Mouse (Mus musculus) hindbrain, embryonic 14.5 days (tissue): ENCODE data around the gene Actl10. TPM values are rescaled to one million over a fixed set of nuclear protein-coding genes. Genes with fewer than 3 reads are reported as not detected.

Experiments used
- ATAC-seq: fragments of 200-750 bp; cut with Nextera tagmentation; 2 replicates; pipeline ENCODE4 v1.8.0; 2017; ENCODE audit warnings: moderate number of reproducible peaks, mild to moderate bottlenecking, moderate TSS enrichment, moderate library complexity; ENCODE audit not compliant: low FRiP score
- DNase-seq: peaks from one replicate; pipeline ENCODE4 v3.0.0-alpha.2; 2015; ENCODE audit warnings: low spot score
- H3K27ac ChIP-seq: fragments of 300-500 bp; sonication (generic); 2 replicates; pipeline ENCODE4 v1.5.1; 2014; ENCODE audit warnings: mild to moderate bottlenecking, moderate library complexity
- H3K27me3 ChIP-seq: fragments of 300-500 bp; sonication (generic); 2 replicates; pipeline ENCODE4 v1.6.1; 2014; ENCODE audit warnings: mild to moderate bottlenecking, low read length, mixed read lengths; ENCODE audit not compliant: control insufficient read depth, insufficient read depth
- H3K36me3 ChIP-seq: fragments of 300-500 bp; sonication (generic); replicated peaks from 2 replicates; pipeline ENCODE4 v1.6.1; 2014; ENCODE audit not compliant: control insufficient read depth, insufficient read depth
- H3K4me1 ChIP-seq: fragments of 300-500 bp; sonication (generic); replicated peaks from 2 replicates; pipeline ENCODE4 v1.6.1; 2014; ENCODE audit warnings: antibody characterized with exemption, low read length, mixed read lengths; ENCODE audit not compliant: control insufficient read depth, insufficient read depth
- H3K4me2 ChIP-seq: fragments of 300-500 bp; sonication (generic); replicated peaks from 2 replicates; pipeline ENCODE4 v1.6.1; 2014; ENCODE audit warnings: mild to moderate bottlenecking, moderate library complexity
- H3K4me3 ChIP-seq: fragments of 300-500 bp; sonication (generic); replicated peaks from 2 replicates; pipeline ENCODE4 v1.5.1; 2014; ENCODE audit warnings: mild to moderate bottlenecking, low read length
- H3K9ac ChIP-seq: fragments of 300-500 bp; sonication (generic); 2 replicates; pipeline ENCODE4 v1.6.1; 2014
- H3K9me3 ChIP-seq: fragments of 300-500 bp; sonication (generic); 2 replicates; pipeline ENCODE4 v1.6.1; 2016; ENCODE audit warnings: low read length; ENCODE audit not compliant: control insufficient read depth
- WGBS: fragments of 180-500 bp; shearing (Covaris S2); extraction: QIAGEN DNeasy Blood & Tissue Kit; methylation state at CpG from one replicate; pipeline ENCODE4 v1.1.7; 2014; 5-methylcytosine and 5-hydroxymethylcytosine counted together
- polyA plus RNA-seq: library from polyadenylated mRNA; unstranded; fragments of >200 nt; fragmentation: Nextera tagmentation; extraction: Ambion mirVana; gene quantifications from 2 replicates; pipeline ENCODE4 v1.2.1, GENCODE M21; 2014

Actl10 gene
- 0.12 and 0.22 TPM in 2 replicates for polyA plus RNA-seq

GRCm38 (mm10) chr2:154551476-154551875 lies at the start of gene Actl10:
TSS of gene Actl10 (plus strand) at chr2:154551776.
- peak within 1 kb of the TSS; percentile 27 for H3K4me2 ChIP-seq
- H3K27ac ChIP-seq: no peak within 1 kb of the TSS
- WGBS: 87% methylated on average over 4 of the region's 4 CpGs
- ATAC-seq: no peak
- H3K9me3 ChIP-seq: no peaks in the 10 kb centered on the region
- 0 out of 2 replicates have a peak within 1 kb of the TSS, but pooled peaks have one; percentile 10 for H3K9ac ChIP-seq
- H3K27me3 ChIP-seq: 0 out of 2 replicates have a peak, but pooled peaks cover 9% of the 10 kb centered on the region
- no peaks in the 10 kb centered on the region for H3K36me3 ChIP-seq
- no peak within 1 kb of the TSS for H3K4me3 ChIP-seq
- DNase-seq: no peak
- H3K4me1 ChIP-seq: peaks cover 22% of the 10 kb centered on the region

DNA sequence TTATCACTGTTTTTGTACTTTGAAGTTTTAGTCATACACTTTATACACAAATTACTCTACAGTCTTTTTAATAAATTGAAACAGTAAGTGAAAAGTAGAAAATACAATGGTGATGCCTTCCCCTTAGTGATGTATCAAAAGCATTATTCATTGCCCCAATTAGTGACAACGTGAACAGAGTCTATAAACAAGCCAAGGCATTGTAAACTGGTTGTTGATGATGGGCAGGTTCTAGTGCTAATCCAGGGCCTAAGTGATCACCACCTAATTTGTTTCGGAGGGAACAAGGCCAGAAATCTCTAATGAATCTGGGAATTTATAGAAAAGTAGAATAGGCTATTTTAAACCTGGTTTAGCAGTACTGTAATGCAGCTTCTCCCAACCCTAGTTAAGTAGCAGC lies 44.5 kb upstream of the Actl10 start:
- no peaks in the 10 kb centered on the region for H3K9me3 ChIP-seq
- no peak overlapping the region for H3K27ac ChIP-seq
- H3K4me2 ChIP-seq: no peak overlapping the region
- no peak for DNase-seq
- no peaks in the 10 kb centered on the region for H3K27me3 ChIP-seq
- no peak overlapping the region for H3K9ac ChIP-seq
- H3K4me1 ChIP-seq: no peaks in the 10 kb centered on the region
- no peak for ATAC-seq
- peaks cover 55% of the 10 kb centered on the region for H3K36me3 ChIP-seq
- no peak overlapping the region for H3K4me3 ChIP-seq
- WGBS: 73% methylated on average over 2 of the region's 2 CpGs

DNA sequence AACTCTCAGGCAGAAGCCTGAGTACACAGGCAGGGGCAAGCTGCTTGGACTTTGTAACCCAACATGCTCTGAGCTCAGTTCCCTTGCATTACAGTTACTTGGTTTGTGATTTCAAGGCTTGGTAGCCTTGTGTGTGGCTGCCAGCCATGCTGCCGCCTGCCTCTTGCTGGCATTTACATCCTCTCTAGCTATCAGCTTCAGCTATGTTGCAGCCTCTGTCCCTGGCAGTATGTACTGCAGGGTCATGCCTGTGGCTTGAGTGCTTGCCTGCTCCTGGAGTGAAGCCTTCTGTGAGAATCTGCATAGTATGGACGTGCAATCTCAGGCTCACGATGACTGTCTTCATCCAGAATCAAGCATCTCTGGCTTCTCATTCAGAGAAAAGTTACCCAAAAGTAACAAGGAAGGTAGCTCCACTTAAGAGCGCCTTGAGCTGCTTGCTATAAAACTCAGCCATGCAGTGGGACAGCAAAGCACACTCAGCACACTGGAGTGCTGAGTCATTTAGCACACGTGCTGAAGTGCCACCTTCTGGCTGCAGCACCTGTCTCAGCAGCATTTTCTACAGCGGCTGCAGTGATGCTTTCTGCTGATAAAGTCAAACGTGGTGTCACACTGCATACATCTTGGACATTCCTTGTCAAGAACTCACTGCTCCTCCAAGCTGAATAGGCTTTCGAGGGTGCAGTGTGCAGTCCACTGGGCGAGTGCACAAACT lies 43.9 kb upstream of the Actl10 start:
- H3K4me2 ChIP-seq: no peak overlapping the region
- no peaks in the 10 kb centered on the region for H3K27me3 ChIP-seq
- no peak overlapping the region for H3K27ac ChIP-seq
- H3K9ac ChIP-seq: no peak overlapping the region
- 79% methylated on average over 9 of the region's 9 CpGs for WGBS
- H3K9me3 ChIP-seq: no peaks in the 10 kb centered on the region
- DNase-seq (no peak), ATAC-seq (no peak)
- H3K36me3 ChIP-seq: peaks cover 61% of the 10 kb centered on the region
- no peaks in the 10 kb centered on the region for H3K4me1 ChIP-seq
- H3K4me3 ChIP-seq: no peak overlapping the region

DNA sequence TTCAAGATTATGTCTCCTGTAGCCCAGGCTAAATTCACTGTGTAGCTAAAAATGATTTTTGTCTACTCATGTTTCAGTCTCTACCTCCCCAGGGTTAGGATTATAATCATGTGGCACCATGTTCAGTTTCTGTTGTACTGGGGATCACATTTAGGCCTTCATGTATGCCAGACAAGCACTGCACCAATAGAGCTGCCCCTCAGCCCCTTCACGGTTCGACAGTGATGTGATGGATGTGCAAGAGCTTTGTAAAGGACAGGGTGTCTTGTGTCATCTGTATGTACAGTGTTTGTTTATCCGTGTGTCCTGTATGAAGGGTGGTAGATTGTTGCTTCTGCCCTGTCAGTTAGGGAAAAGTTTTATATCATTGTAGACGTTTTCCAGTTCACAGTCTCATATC lies 43.1 kb upstream of the Actl10 start:
- H3K36me3 ChIP-seq: peaks cover 62% of the 10 kb centered on the region
- no peak overlapping the region for H3K4me3 ChIP-seq
- WGBS: 89% methylated on average over 4 of the region's 4 CpGs
- no peak overlapping the region for H3K9ac ChIP-seq
- ATAC-seq (no peak), DNase-seq (no peak)
- H3K27me3 ChIP-seq: no peaks in the 10 kb centered on the region
- no peak overlapping the region for H3K27ac ChIP-seq
- H3K9me3 ChIP-seq: no peaks in the 10 kb centered on the region
- no peak overlapping the region for H3K4me2 ChIP-seq
- no peaks in the 10 kb centered on the region for H3K4me1 ChIP-seq

DNA sequence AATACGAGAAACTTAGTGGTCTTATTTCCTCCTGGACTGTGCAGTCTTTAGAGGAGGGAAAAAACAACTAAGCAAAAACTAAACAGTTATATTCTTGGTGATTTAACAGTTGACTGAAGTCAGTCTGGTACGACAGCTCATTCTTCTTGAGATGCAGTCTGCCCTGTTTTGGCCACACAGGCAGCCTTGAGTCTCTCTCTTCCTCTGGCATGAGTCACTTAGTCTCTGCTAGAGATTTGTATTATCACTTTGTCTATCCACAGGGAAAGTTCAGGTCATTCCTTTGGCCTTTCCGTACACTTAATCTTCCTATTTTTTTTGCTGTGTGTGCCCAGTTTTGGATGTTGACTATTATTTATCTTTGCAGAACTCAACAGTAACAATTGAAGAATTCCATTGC lies 41.4 kb upstream of the Actl10 start:
- ATAC-seq: no peak
- WGBS: 97% methylated on average over 3 of the region's 3 CpGs
- H3K27me3 ChIP-seq: no peaks in the 10 kb centered on the region

DNA sequence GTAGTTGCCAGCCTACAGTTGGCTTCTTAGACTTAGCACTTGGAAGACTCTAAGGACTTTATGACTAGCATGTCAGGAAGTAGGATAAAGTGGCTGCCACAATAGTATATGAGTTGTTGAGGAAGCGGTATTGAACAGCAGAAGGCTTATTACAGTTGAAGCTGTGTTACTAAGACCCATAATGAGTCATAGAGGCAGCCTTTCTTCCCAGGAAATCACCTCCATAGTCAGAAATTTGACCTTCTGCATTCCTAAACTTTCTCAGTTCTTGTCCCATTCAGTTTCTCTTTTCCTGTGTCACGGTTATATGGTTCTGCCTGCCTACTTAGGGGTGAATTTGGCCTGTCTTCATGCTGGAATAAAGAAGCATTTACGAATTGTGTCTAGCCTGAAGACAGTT lies 34.6 kb upstream of the Actl10 start:
- H3K4me3 ChIP-seq: no peak overlapping the region
- no peak overlapping the region for H3K4me2 ChIP-seq
- H3K27me3 ChIP-seq: no peaks in the 10 kb centered on the region
- H3K4me1 ChIP-seq: no peaks in the 10 kb centered on the region
- no peak overlapping the region for H3K27ac ChIP-seq
- DNase-seq (no peak), ATAC-seq (no peak)
- WGBS: 83% methylated on average over 3 of the region's 3 CpGs
- peaks cover 43% of the 10 kb centered on the region for H3K36me3 ChIP-seq
- no peak overlapping the region for H3K9ac ChIP-seq
- no peaks in the 10 kb centered on the region for H3K9me3 ChIP-seq

More for the DNA sequence above, 41.4 kb upstream of the Actl10 start:
- Histone ChIP-seq H3K4me2 (no peak overlapping the region), H3K4me3 (no peak overlapping the region), H3K36me3 (peaks cover 49% of the 10 kb centered on the region), H3K4me1 (no peaks in the 10 kb centered on the region), H3K9ac (no peak overlapping the region), H3K9me3 (no peaks in the 10 kb centered on the region), H3K27ac (no peak overlapping the region)
- DNase-seq: no peak

DNA sequence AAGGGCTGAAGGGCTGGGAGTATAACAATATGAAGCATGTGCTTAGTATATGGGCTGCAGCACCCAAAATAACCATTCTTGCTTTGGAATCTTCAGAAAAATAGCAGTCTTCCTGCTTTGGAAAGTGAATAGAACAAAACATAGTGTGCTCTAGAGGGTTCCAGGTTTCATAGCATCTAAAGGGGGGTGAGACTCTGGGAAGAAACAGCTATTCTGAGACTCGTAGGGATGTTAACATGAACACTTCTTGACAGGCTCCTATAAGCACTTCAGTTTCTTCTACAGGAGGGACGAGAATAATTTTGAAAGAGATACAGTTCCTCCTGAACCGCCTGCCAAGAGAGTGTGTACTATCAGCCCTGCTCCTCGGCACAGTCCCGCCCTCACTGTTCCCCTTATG lies 34.2 kb upstream of the Actl10 start:
- over 99% methylated on average over 5 of the region's 5 CpGs for WGBS
- Histone ChIP-seq H3K9ac (no peak overlapping the region), H3K4me3 (no peak overlapping the region), H3K36me3 (peaks cover 43% of the 10 kb centered on the region), H3K4me1 (no peaks in the 10 kb centered on the region), H3K4me2 (no peak overlapping the region), H3K9me3 (no peaks in the 10 kb centered on the region), H3K27me3 (no peaks in the 10 kb centered on the region), H3K27ac (no peak overlapping the region)
- DNase-seq (no peak), ATAC-seq (no peak)

GRCm38 (mm10) chr2:154521449-154521848 lies 30.1 kb upstream of the Actl10 start:
- Histone ChIP-seq H3K4me2 (no peak overlapping the region), H3K4me3 (no peak overlapping the region), H3K9me3 (no peaks in the 10 kb centered on the region), H3K27me3 (no peaks in the 10 kb centered on the region), H3K9ac (no peak overlapping the region), H3K36me3 (peaks cover 70% of the 10 kb centered on the region), H3K27ac (no peak overlapping the region), H3K4me1 (no peaks in the 10 kb centered on the region)
- no peak for ATAC-seq
- DNase-seq: no peak

GRCm38 (mm10) chr2:154522334-154522733 lies 29.2 kb upstream of the Actl10 start:
- 95% methylated on average over 5 of the region's 5 CpGs for WGBS
- ATAC-seq (no peak), DNase-seq (no peak)
- no peak overlapping the region for H3K27ac ChIP-seq
- no peaks in the 10 kb centered on the region for H3K27me3 ChIP-seq
- no peaks in the 10 kb centered on the region for H3K9me3 ChIP-seq
- H3K36me3 ChIP-seq: peaks cover 68% of the 10 kb centered on the region
- no peak overlapping the region for H3K9ac ChIP-seq
- no peak overlapping the region for H3K4me2 ChIP-seq
- no peaks in the 10 kb centered on the region for H3K4me1 ChIP-seq
- no peak overlapping the region for H3K4me3 ChIP-seq

DNA sequence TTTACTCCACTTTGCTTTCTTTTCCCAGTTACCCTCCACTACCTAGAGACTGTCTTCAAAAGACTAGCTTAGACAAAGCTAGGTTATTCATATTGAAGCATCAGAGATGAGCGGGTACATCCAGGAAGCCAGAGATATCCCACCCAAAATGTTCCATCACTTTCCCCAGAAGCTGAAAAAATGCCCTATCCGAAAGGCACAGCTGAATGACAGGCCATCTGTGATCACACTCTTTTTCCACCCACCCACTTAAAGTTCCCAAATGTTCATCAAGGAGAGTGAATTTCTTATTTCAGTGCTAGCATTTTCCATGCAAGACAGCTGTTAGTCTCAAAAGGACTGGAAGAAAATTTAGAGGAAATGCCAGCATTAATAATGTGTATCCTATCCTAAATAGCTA lies 26.3 kb upstream of the Actl10 start:
- H3K4me3 ChIP-seq: no peak overlapping the region
- no peaks in the 10 kb centered on the region for H3K9me3 ChIP-seq
- 95% methylated on average over 2 of the region's 2 CpGs for WGBS
- H3K4me2 ChIP-seq: no peak overlapping the region
- no peak for DNase-seq
- ATAC-seq: no peak
- no peak overlapping the region for H3K27ac ChIP-seq
- peaks cover 75% of the 10 kb centered on the region for H3K36me3 ChIP-seq
- H3K9ac ChIP-seq: no peak overlapping the region
- H3K4me1 ChIP-seq: no peaks in the 10 kb centered on the region
- no peaks in the 10 kb centered on the region for H3K27me3 ChIP-seq
